Mouse (Mus musculus): ENCODE data around the gene BC030499.
A peak's percentile ranks its signal among the peaks of the same experiment; 100 is the strongest.
"Not testable (repeated sequence)": the region's sequence is repeated elsewhere in the genome, so short reads cannot be mapped to it uniquely, and the experiment has no call there.

BC030499 gene

GRCm38 (mm10) chr11:78290654-78291053 is at the start of gene BC030499:
Gene BC030499 (plus strand): TSS chr11:78290841.
- no peak for DNase-seq (ENCODE audit: low read depth, low spot score)

- DNase-seq (ENCODE audit: low read depth, low spot score): no peak
Measured at GRCm38 (mm10) chr11:78245261-78245626, 45.4 kb upstream of the BC030499 start.

- peak; percentile 84 for DNase-seq (ENCODE audit: low read depth, low spot score)
Measured at GRCm38 (mm10) chr11:78245627-78246317, 44.9 kb upstream of the BC030499 start, which contains the start of the genes Sdf2 and Supt6. Gene Sdf2 (plus strand): TSS chr11:78245746. Gene Supt6 (minus strand): TSS chr11:78245987.

- DNase-seq (ENCODE audit: low read depth, low spot score): no peak
Measured at GRCm38 (mm10) chr11:78246318-78247011, 44.2 kb upstream of the BC030499 start.

DNA sequence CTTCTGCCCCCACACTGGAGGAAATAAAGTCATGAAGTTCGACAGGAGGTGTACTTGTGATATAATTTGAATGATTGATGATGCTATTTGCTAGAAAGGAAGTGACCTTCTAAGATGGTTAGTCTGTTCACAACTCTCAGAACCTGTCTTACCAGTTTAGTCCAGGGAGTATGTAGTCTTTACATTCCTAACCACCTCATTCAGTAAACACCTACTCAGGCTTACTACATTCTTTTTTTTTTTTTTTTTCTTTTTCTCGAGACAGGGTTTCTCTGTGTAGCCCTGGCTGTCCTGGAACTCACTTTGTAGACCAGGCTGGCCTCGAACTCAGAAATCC is 43.7 kb upstream of the BC030499 start:
- no peak for DNase-seq (ENCODE audit: low read depth, low spot score)

DNA sequence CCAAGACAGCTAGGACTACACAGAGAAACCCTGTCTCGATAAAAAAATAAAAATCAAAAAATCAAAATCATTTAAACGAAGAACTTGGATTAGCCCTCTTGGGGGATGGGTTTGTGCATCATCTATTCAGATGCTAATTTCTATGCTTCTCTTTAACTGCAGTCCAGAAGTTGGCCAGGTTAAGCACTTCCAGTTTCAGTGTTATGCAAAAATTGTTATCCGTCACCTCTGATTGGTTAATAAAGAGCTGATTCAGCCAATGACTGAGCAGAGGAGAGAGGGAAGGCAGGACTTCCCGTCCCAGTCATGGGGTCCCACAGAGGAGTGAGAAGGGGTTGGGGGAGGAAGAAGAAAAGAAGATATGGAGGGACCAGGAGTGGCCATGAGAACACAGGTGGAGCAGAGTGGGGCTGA is 42.9 kb upstream of the BC030499 start:
- no peak for DNase-seq (ENCODE audit: low read depth, low spot score)

GRCm38 (mm10) chr11:78256618-78257017 is 34.0 kb upstream of the BC030499 start:
- DNase-seq (ENCODE audit: low read depth, low spot score): no peak

GRCm38 (mm10) chr11:78260489-78261258 is 30.0 kb upstream of the BC030499 start:
- no peak for DNase-seq (ENCODE audit: low read depth, low spot score)

- DNase-seq (ENCODE audit: low read depth, low spot score): peak; percentile 95
Measured at GRCm38 (mm10) chr11:78261380-78262352, 29.0 kb upstream of the BC030499 start, which contains the start of gene 2610507B11Rik. Gene 2610507B11Rik (plus strand): TSS chr11:78261752.

DNA sequence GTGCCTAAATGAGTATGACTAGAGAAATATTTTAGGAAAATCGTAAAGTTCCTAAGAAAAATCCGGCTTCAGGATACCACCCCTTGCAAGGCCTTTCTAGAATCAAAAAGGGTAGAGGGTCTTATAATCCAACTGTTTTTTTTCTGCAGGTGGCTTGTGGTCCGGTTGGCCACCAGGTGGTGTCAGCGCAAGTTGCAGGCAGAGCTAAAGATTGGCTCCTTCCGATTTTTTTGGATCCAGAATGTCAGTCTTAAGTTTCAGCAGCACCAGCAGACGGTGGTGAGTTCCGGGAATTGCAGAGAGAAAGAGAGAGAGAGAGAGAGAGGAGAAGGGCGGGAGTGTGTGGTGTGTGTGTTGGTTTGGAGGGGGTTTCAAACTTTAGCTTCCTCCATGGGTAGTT is 28.1 kb upstream of the BC030499 start:
- DNase-seq (ENCODE audit: low read depth, low spot score): peak; percentile 50

DNA sequence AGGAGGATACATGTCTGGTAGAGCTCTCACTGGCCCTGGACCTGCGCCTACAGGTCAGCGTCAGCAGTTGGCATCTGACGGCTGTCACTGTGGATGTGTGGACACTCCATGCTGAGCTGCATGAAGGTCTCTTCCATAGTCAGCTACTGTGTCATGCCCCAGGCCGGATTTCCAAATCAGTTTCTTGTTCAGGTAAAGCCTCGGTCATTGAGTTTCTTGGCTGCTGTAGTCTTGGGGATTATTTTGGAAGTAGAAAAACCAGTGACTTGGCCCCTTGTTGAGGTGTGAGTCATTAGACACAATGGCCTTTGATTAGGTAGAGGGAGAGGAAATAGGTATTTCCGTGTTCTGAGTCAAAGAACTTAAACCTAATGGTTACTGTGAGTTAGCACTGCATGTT is 25.1 kb upstream of the BC030499 start:
- no peak for DNase-seq (ENCODE audit: low read depth, low spot score)

GRCm38 (mm10) chr11:78271986-78272385 is 18.7 kb upstream of the BC030499 start:
- no peak for DNase-seq (ENCODE audit: low read depth, low spot score)

DNA sequence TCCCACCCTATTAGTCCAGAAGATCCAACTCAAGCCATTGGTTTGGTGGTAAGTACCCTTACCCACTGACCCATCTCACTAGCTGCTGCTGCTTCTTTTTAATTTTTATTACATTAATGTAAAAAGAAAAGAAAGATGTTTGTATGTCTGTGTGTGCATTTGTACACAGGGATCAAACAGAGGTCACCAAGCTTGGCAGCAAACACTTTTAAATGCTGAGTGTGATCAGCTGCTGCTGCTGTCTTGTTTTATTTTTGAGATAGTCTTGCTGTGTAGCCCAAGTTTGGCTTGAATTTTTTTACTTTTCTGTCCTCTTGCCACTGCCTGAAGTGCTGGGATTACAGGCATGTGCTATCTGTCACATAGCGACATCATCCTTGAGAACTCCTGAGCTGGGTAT is 15.0 kb upstream of the BC030499 start:
- DNase-seq (ENCODE audit: low read depth, low spot score): no peak

GRCm38 (mm10) chr11:78276169-78276568 is 14.5 kb upstream of the BC030499 start:
- DNase-seq (ENCODE audit: low read depth, low spot score): not testable (repeated sequence)

DNA sequence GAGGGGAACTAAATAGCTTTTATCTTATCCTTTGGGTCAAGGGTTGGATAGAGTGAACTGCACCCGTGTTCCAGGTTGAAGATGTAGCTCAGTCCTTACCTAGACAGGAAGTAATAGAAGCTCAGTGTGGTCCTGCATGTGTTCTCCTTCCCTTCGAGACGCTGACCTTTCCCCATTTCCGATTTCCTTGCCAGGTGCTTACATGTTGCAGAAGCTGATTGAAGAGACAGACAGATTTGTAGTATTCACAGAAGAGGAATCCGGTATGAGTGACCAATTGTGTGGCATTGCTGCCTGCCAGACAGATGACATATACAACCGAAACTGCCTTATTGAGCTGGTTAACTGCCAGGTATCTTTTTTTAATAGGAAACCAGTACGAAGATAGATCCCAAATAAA is 11.8 kb upstream of the BC030499 start:
- no peak for DNase-seq (ENCODE audit: low read depth, low spot score)

DNA sequence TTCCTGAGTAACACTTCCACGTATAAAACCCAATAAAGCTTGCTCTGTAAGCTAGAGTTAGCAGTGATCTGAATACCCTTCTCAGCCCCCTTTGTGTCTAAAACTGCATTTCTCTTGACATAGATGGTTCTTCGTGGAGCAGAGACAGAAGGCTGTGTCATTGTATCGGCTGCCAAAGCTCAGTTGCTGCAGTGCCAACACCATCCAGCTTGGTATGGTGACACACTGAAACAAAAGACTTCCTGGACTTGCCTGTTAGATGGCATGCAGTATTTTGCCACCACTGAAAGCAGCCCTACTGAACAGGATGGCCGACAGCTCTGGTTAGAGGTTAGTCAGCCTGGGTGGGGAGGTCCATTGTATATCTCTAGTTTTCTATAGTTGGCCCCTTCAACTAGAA is 11.1 kb upstream of the BC030499 start:
- no peak for DNase-seq (ENCODE audit: low read depth, low spot score)

DNA sequence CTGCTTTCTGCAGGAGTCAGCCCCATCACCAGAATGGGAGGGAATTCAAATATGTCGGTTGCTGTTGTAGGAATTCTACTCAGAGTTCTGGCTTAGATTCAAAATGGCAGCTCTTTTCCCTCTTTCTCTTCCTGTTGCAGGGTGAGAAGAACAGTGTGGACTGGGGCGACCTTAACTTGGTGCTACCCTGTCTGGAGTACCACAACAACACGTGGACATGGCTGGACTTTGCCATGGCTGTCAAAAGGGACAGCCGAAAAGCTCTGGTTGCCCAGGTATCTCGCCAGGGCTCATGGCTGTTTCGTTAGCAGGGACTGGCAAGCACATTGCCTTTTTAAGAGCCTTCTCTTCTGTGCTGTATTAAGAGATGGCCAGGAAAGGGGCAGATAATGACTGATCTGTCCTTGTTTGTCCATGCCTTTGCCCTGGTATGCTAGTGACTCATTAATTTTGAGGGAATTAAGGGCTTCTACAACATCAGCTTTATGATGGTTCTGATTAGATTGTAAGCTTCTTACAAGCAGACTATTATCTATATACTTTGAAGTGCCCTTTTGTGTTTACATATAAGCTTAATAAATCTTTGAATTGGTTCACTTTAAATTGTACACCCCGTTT is 1.4 kb upstream of the BC030499 start:
- DNase-seq (ENCODE audit: low read depth, low spot score): no peak

DNA sequence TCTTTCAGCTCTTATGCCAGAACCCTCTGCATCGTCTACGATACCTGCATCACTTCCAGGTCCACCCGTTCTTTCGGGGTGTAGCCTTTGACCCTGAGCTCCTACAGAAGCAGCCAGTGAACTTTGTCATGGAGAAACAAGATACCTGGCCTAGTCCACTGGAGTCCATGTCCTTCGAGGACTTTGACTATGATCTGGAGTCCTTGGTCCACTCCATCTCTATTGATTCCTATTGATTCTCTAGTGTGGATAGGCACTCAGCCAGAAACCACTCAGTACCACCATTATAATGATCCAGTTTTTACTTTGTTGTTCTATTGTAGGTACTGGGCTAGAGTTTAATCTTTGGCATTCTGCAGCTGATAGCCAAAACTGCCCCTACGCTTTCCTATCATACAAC is 3.9 kb downstream of the BC030499 start:
- no peak for DNase-seq (ENCODE audit: low read depth, low spot score)

DNA sequence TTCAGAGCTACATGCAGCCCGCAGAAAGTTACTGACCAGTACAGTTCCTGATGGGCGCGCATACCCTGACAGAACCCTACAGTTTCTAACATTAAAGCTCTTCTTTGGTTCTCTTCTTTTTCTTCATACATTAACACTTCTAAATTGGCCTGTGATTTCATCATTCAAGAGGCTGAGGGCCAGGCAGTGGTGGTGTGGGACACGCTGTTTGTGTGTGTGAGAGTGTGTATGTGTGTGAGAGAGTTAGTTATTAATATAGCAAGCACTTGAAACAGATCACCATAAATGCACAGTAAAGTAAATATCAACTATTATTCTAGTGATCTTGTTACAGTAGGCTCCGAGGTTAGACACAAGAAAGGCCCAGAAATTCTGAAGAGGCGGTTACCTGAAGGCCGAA is 10.3 kb downstream of the BC030499 start:
- no peak for DNase-seq (ENCODE audit: low read depth, low spot score)

- peak; percentile 83 for DNase-seq (ENCODE audit: low read depth, low spot score)
Measured at GRCm38 (mm10) chr11:78301357-78302084, 10.9 kb downstream of the BC030499 start, which contains the start of gene Spag5. Gene Spag5 (plus strand): TSS chr11:78301529.
